Mouse (Mus musculus) layer of hippocampus, adult 9-11 months (tissue): ENCODE measurements at regions not wholly inside any gene's neighbourhood (a gene's known extent, or its start where the extent isn't known, plus 50 kb on each side); places are given as distances from the start of the nearest gene placed in this dataset.

Experiments used
- DNase-seq: peaks from one replicate; pipeline ENCODE4 v3.0.0; 2022

GRCm38 (mm10) chr2:108289696-108290430 lies 990.7 kb upstream of the Kif18a start:
- DNase-seq = peak; percentile 58

GRCm38 (mm10) chr2:108302776-108303175 lies 977.8 kb upstream of the Kif18a start:
- peak; percentile 57 for DNase-seq
